Mouse (Mus musculus) ES-E14 (cell line): ENCODE results near the gene Nipal1. TPM values are rescaled to one million over a fixed set of nuclear protein-coding genes. Genes with fewer than 3 reads are reported as not detected.

ENCODE experiments used
- DNase-seq: peaks from one replicate; pipeline ENCODE4 v3.0.0-alpha.2; 2013; ENCODE audit warnings: low read depth, low spot score
- H3K27ac ChIP-seq: 2 replicates; pipeline ENCODE4 v1.5.1; 2012; ENCODE audit warnings: low read depth, mild to moderate bottlenecking, low read length, moderate library complexity, mixed read lengths; ENCODE audit not compliant: poor library complexity, insufficient read depth, severe bottlenecking
- H3K36me3 ChIP-seq: 2 replicates; pipeline ENCODE4 v1.6.1; 2012; ENCODE audit warnings: mild to moderate bottlenecking, low read length, moderate library complexity, mixed read lengths; ENCODE audit not compliant: control insufficient read depth, poor library complexity, insufficient read depth, severe bottlenecking
- H3K4me1 ChIP-seq, 2 experiments: fragments of 150-350 bp in 1 of 2; sonication (generic) in 1 of 2; 2 replicates each; pipeline ENCODE4 v1.6.1; 2012; ENCODE audit warnings: low read length in 2 of 2, mild to moderate bottlenecking in 1 of 2, mixed read lengths in 1 of 2; ENCODE audit not compliant: control insufficient read depth in 2 of 2, insufficient read depth in 2 of 2, poor library complexity in 1 of 2
- H3K4me3 ChIP-seq, 2 experiments: fragments of 150-350 bp in 1 of 2; sonication (generic) in 1 of 2; 2 replicates each; pipeline ENCODE4 v1.5.1; 2012; ENCODE audit warnings: low read length in 2 of 2, low read depth in 1 of 2, mild to moderate bottlenecking in 1 of 2, mixed read lengths in 1 of 2; ENCODE audit not compliant: insufficient read depth in 1 of 2, poor library complexity in 1 of 2, severe bottlenecking in 1 of 2
- H3K9ac ChIP-seq: 2 replicates; pipeline ENCODE4 v1.6.1; 2012; ENCODE audit warnings: low read depth, mild to moderate bottlenecking, low read length, mixed read lengths; ENCODE audit not compliant: poor library complexity, insufficient read depth, severe bottlenecking
- H3K9me3 ChIP-seq: fragments of 150-350 bp; sonication (generic); 2 replicates; pipeline ENCODE4 v1.6.1; 2012; ENCODE audit warnings: low read depth, mild to moderate bottlenecking, low read length; ENCODE audit not compliant: control insufficient read depth, insufficient read depth
- CHD2 ChIP-seq: IDR thresholded peaks from 2 replicates; pipeline ENCODE4 v1.6.1; 2014; ENCODE audit warnings: mild to moderate bottlenecking, low read depth, low read length, inconsistent platforms
- HCFC1 ChIP-seq: IDR thresholded peaks from 2 replicates; pipeline ENCODE4 v1.6.1; 2012; ENCODE audit warnings: low read length, inconsistent platforms, borderline replicate concordance; ENCODE audit not compliant: insufficient read depth
- MAFK ChIP-seq: IDR thresholded peaks from 2 replicates; pipeline ENCODE4 v1.6.1; 2014; ENCODE audit warnings: mild to moderate bottlenecking, low read depth, low read length, inconsistent platforms; ENCODE audit not compliant: insufficient read depth
- ZC3H11A ChIP-seq: IDR thresholded peaks from 2 replicates; pipeline ENCODE4 v1.6.1; 2012; ENCODE audit warnings: low read depth, mild to moderate bottlenecking, inconsistent platforms, low read length, borderline replicate concordance
- ZNF384 ChIP-seq: IDR thresholded peaks from 2 replicates; pipeline ENCODE4 v1.6.1; 2012; ENCODE audit warnings: low read depth, low read length, inconsistent platforms
- in situ Hi-C, 2 experiments: fragments of 600-800 bp; cut with MboI; formaldehyde crosslinking; loops; one replicate each; pipeline ENCODE4 v1.15.1; 2025; ENCODE audit warnings: low sequenced_read_pairs in 2 of 2, inconsistent platforms in 1 of 2; ENCODE audit not compliant: unreplicated experiment in 2 of 2
- total RNA-seq: library from RNA; depleted of rRNA; stranded (reverse); fragments of 300-350 nt; gene quantifications from 2 replicates; pipeline ENCODE4 v1.2.3, GENCODE M21; 2012; rRNA removed

Nipal1 gene
- total RNA-seq, 1 experiment: 0.22 TPM

DNA sequence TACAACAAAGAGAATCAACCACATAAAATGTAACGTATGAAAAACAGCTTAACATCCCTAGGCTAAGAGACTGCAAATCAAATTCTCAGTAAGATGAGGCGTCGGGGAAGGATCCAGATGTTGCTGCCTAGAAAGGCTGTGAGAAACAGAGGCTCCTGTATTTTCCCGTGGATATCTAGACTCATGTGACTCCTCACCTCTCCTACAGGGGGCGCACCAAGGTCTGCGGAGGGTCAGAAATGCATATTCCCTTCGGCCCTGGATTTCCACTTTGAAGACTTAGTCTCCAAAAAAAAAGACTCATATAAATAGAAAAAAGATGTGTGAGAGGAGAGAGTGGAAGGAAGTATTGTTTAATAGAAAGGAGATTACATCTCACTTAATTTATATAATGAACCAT is 73.0 kb downstream of the Nipal1 start:
- Histone ChIP-seq H3K36me3 (no peaks in the 10 kb centered on the region), H3K9me3 (no peaks in the 10 kb centered on the region), H3K9ac (no peak overlapping the region), H3K4me1 (no peaks in the 10 kb centered on the region), H3K27ac (no peak overlapping the region), H3K4me3 (no peak overlapping the region)
- peak; percentile 25 for DNase-seq
- in situ Hi-C loops: loop anchor here in 1 of 2 experiments (25.0 kb wide), 1 partner anchor 358 kb away; no protein-coding TSS in a partner anchor
- no peak for TF ChIP-seq ZC3H11A
- no peak for TF ChIP-seq ZNF384
- no peak for TF ChIP-seq MAFK
- TF ChIP-seq HCFC1: no peak
- TF ChIP-seq CHD2: no peak

Other genes with a start within 250 kb of the Nipal1 start
- 0.21 and 0.49 TPM in 2 replicates for gene Corin, start 143.3 kb upstream of the Nipal1 start, total RNA-seq
- 10.6 and 13.4 TPM in 2 replicates for gene Nfxl1, start 88.1 kb upstream of the Nipal1 start, total RNA-seq
- gene Zar1, start 66.5 kb upstream of the Nipal1 start, total RNA-seq: 0.22 TPM in 1 of 2 replicates, not detected in the other
- not detected in 2 replicates for gene Gm5868, start 60.2 kb upstream of the Nipal1 start, total RNA-seq
- not detected in 2 replicates for gene Cnga1, start 3.5 kb upstream of the Nipal1 start, total RNA-seq
- 0.09 TPM in 1 of 2 replicates, not detected in the other for gene Txk, start 105.0 kb downstream of the Nipal1 start, total RNA-seq
- gene Tec, start 220.7 kb downstream of the Nipal1 start, total RNA-seq: 2.1 and 4.7 TPM in 2 replicates